Mouse (Mus musculus) liver, adult 2 months (tissue): ENCODE results near the gene Gramd1c. TPM values are rescaled to one million over a fixed set of nuclear protein-coding genes. Genes with fewer than 3 reads are reported as not detected.

Source experiments
- DNase-seq: peaks from one replicate; pipeline ENCODE4 v3.0.0-alpha.2; 2011; ENCODE audit warnings: low read depth, low spot score; ENCODE audit errors: extremely low read depth
- H3K27ac ChIP-seq: fragments of 200-500 bp; replicated peaks from 2 replicates; pipeline ENCODE4 v1.5.1; 2012; ENCODE audit warnings: low read depth, mild to moderate bottlenecking, control low read depth, inconsistent platforms, low read length; ENCODE audit not compliant: insufficient read depth
- H3K27me3 ChIP-seq: fragments of 200-500 bp; 2 replicates; pipeline ENCODE4 v1.6.1; 2012; ENCODE audit warnings: mild to moderate bottlenecking, moderate library complexity, low read length, inconsistent platforms; ENCODE audit not compliant: control insufficient read depth, insufficient read depth
- H3K36me3 ChIP-seq: fragments of 200-500 bp; 2 replicates; pipeline ENCODE4 v1.6.1; 2012; ENCODE audit warnings: low read length, inconsistent platforms; ENCODE audit not compliant: control insufficient read depth, insufficient read depth
- H3K4me1 ChIP-seq: fragments of 200-500 bp; 2 replicates; pipeline ENCODE4 v1.6.1; 2011; ENCODE audit warnings: low read length; ENCODE audit not compliant: control insufficient read depth, insufficient read depth
- H3K4me3 ChIP-seq: fragments of 200-500 bp; 2 replicates; pipeline ENCODE4 v1.5.1; 2011; ENCODE audit warnings: low read depth, mild to moderate bottlenecking, control low read depth, low read length, moderate library complexity; ENCODE audit not compliant: insufficient read depth
- H3K79me2 ChIP-seq: fragments of 200-500 bp; 2 replicates; pipeline ENCODE4 v1.6.1; 2012; ENCODE audit warnings: inconsistent platforms, mild to moderate bottlenecking, low read length, moderate library complexity; ENCODE audit not compliant: control insufficient read depth, insufficient read depth
- H3K9ac ChIP-seq: fragments of 200-500 bp; 2 replicates; pipeline ENCODE4 v1.6.1; 2012; ENCODE audit warnings: low read depth, mild to moderate bottlenecking, control low read depth, inconsistent platforms, low read length
- CTCF ChIP-seq: fragments of 200-500 bp; IDR thresholded peaks from 2 replicates; pipeline ENCODE4 v1.5.1; 2011; ENCODE audit warnings: low read depth, low read length, control low read depth
- POLR2A ChIP-seq: fragments of 200-500 bp; IDR thresholded peaks from 2 replicates; pipeline ENCODE4 v1.6.1; 2011; ENCODE audit warnings: low read length, control low read depth; ENCODE audit not compliant: insufficient read depth; ENCODE audit errors: extremely low read depth
- WGBS: fragments of 180-500 bp; shearing (Covaris S2); methylation state at CpG from one replicate; pipeline ENCODE4 v1.1.7; 2018; 5-methylcytosine and 5-hydroxymethylcytosine counted together
- polyA plus RNA-seq: library from polyadenylated mRNA; depleted of rRNA; stranded (reverse); fragments of >200 nt; gene quantifications from 2 replicates; pipeline ENCODE4 v1.2.3, GENCODE M21; 2012
- total RNA-seq: library from RNA; depleted of rRNA; stranded (reverse); fragments of >200 nt; gene quantifications from 2 replicates; pipeline ENCODE4 v1.2.3, GENCODE M21; 2014

The Gramd1c gene
- total and polyA plus RNA-seq, 2 experiments: 6.6 to 48.5 TPM

DNA sequence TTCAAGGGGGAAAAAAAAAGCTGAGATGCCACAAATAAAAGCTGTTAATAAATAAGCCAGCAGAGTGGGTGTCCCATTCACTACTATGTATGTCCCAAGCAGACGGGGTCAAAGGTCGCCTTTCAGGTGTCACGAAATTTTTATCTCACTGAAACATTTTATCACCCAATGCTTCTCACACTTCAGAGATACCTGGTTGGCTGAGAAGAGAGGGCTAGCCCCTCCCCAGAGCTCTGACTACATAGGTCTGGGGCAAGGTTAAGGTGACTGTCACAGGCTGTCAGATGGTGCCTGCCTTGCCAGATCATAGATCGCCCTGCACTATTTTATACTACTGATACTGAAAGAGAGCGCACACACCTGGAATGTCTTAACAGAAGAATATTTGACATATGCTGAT lies 29.8 kb downstream of the Gramd1c start:
- no peak overlapping the region for H3K4me3 ChIP-seq
- H3K9ac ChIP-seq: no peak overlapping the region
- no peaks in the 10 kb centered on the region for H3K27me3 ChIP-seq
- peak; percentile 44 for DNase-seq
- H3K4me1 ChIP-seq: no peaks in the 10 kb centered on the region; the same call in 1 of the 2 replicates
- no peak overlapping the region for H3K27ac ChIP-seq
- H3K79me2 ChIP-seq: no peaks in the 10 kb centered on the region
- peaks cover 19% of the 10 kb centered on the region; the same call in 1 of the 2 replicates for H3K36me3 ChIP-seq
- no peak for TF ChIP-seq CTCF
- no peak for TF ChIP-seq POLR2A
- WGBS: 52% methylated on average over 5 of the region's 5 CpGs

GRCm38 (mm10) chr16:44029273-44029672 lies 33.9 kb downstream of the Gramd1c start:
- Histone ChIP-seq H3K36me3 (peaks cover 31% of the 10 kb centered on the region), H3K79me2 (no peaks in the 10 kb centered on the region), H3K4me3 (no peak overlapping the region), H3K4me1 (peaks cover 3% of the 10 kb centered on the region; the same call in 1 of the 2 replicates), H3K27ac (0 out of 2 replicates have a peak overlapping the region, but pooled peaks have one; percentile 19), H3K27me3 (no peaks in the 10 kb centered on the region), H3K9ac (no peak overlapping the region)
- 38% methylated on average over 2 of the region's 2 CpGs for WGBS
- DNase-seq: peak; percentile 23
- no peak for TF ChIP-seq POLR2A

GRCm38 (mm10) chr16:44026822-44027221 lies 36.3 kb downstream of the Gramd1c start:
- Histone ChIP-seq H3K36me3 (peaks cover 35% of the 10 kb centered on the region), H3K4me1 (peaks cover 3% of the 10 kb centered on the region; the same call in 1 of the 2 replicates), H3K9ac (no peak overlapping the region), H3K27me3 (no peaks in the 10 kb centered on the region), H3K4me3 (no peak overlapping the region), H3K79me2 (no peaks in the 10 kb centered on the region), H3K27ac (peak overlapping the region; percentile 44)
- WGBS: 91% methylated on average over 9 of the region's 9 CpGs
- no peak for TF ChIP-seq POLR2A
- no peak for TF ChIP-seq CTCF
- no peak for DNase-seq

DNA sequence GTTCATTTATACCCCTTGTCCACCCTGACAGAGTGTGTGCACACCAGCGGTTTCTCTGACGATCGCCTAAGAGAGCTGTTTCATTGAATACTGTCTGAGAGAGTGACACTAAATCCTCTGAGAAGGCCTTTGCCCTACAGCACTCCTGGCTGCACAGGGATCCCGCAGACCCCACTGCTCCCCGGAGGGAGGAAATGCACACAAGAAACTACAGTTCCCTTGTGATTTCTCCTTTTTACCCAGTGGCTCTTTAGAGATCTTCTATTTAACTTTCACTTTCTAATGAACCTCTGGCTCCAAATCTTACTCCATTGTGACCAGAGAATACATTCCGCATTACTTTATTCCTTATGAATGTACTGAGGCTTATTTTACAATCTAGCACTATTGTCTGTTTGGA lies 36.9 kb downstream of the Gramd1c start:
- Histone ChIP-seq H3K4me3 (no peak overlapping the region), H3K27ac (peak overlapping the region; percentile 59; the same call in 1 of the 2 replicates), H3K4me1 (peaks cover 3% of the 10 kb centered on the region; the same call in 1 of the 2 replicates), H3K27me3 (no peaks in the 10 kb centered on the region), H3K36me3 (peaks cover 34% of the 10 kb centered on the region), H3K79me2 (no peaks in the 10 kb centered on the region), H3K9ac (no peak overlapping the region)
- DNase-seq: no peak
- TF ChIP-seq CTCF (no peak), POLR2A (no peak)
- WGBS: 80% methylated on average over 6 of the region's 6 CpGs

DNA sequence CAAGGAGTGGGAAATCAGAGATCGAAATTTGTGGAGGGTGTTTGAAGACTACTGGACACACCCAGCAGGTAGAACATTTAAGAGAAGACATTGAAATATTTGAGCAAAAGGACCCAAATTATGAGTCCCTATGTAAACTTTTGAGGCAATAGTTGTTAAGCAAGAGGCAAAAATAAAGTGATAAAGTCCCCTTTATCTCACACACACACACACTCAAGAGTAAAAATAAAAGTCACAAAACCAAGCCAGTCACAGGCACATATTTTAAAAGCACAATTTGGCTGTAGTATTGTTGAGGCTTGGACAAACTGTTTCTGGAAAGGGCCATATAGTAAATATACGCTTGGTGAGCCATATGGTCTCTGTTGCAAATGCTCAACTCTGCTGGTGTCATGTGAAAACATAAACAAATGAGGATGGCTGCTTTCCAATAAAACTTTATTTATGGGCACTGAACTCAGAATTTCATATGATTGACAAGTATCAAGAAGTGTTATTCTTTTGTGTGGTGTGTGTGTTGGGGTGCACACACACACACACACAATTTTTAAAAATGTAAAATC lies 44.1 kb downstream of the Gramd1c start:
- H3K27ac ChIP-seq: no peak overlapping the region
- H3K4me1 ChIP-seq: peaks cover 5% of the 10 kb centered on the region; the same call in 1 of the 2 replicates
- DNase-seq: no peak
- no peak overlapping the region for H3K4me3 ChIP-seq
- H3K36me3 ChIP-seq: peaks cover 6% of the 10 kb centered on the region
- no peaks in the 10 kb centered on the region for H3K27me3 ChIP-seq
- no peak overlapping the region for H3K9ac ChIP-seq
- no peaks in the 10 kb centered on the region for H3K79me2 ChIP-seq
- 90% methylated on average over 2 of the region's 2 CpGs for WGBS
- TF ChIP-seq CTCF: no peak
- TF ChIP-seq POLR2A: no peak

- Histone ChIP-seq H3K36me3 (peaks cover 2% of the 10 kb centered on the region; the same call in 1 of the 2 replicates), H3K27ac (peak overlapping the region; percentile 12; the same call in 1 of the 2 replicates), H3K27me3 (no peaks in the 10 kb centered on the region), H3K4me3 (no peak overlapping the region), H3K9ac (no peak overlapping the region), H3K4me1 (peaks cover 5% of the 10 kb centered on the region; the same call in 1 of the 2 replicates), H3K79me2 (no peaks in the 10 kb centered on the region)
- WGBS: 68% methylated on average over 7 of the region's 7 CpGs
- DNase-seq: no peak
- no peak for TF ChIP-seq POLR2A
- no peak for TF ChIP-seq CTCF
Observed at GRCm38 (mm10) chr16:44018372-44018771, 44.8 kb downstream of the Gramd1c start.
